Mouse (Mus musculus) heart, postnatal 36 days (tissue): ENCODE data around the gene Pla2g10. TPM values are rescaled to one million over a fixed set of nuclear protein-coding genes. Genes with fewer than 3 reads are reported as not detected.
"Not testable (repeated sequence)": the region's sequence is repeated elsewhere in the genome, so short reads cannot be mapped to it uniquely, and the experiment has no call there.

Source experiments
- DNase-seq, 2 experiments: peaks; one replicate each; pipeline ENCODE4 v3.0.0; 2021 to 2022
- intact Hi-C: fragments of 180-260 bp; cut with DNase I; formaldehyde crosslinking; loops from one replicate; pipeline ENCODE4 v1.15.1; 2025
- total RNA-seq, 2 experiments: library from RNA; stranded (reverse); gene quantifications; 2 replicates each; pipeline ENCODE4 v1.2.3; 2021

Gene Pla2g10
- total RNA-seq, result not detected

GRCm38 (mm10) chr16:13730285-13731255 is at the start of gene Pla2g10:
TSS of gene Pla2g10 (minus strand) at chr16:13730983.
- DNase-seq, result no peak
- intact Hi-C loops, result loop anchor here (5.0 to 10.0 kb wide), 2 partner anchors 283 to 616 kb away; no protein-coding TSS in a partner anchor

- intact Hi-C loops, DNase-seq: not testable (repeated sequence)
Observed at GRCm38 (mm10) chr16:13774651-13775050, 43.9 kb upstream of the Pla2g10 start.

GRCm38 (mm10) chr16:13774011-13774410 is 43.2 kb upstream of the Pla2g10 start:
- intact Hi-C loops, DNase-seq: not testable (repeated sequence)

GRCm38 (mm10) chr16:13772051-13772450 is 41.3 kb upstream of the Pla2g10 start:
- DNase-seq, intact Hi-C loops: not testable (repeated sequence)

- DNase-seq, intact Hi-C loops: not testable (repeated sequence)
Observed at GRCm38 (mm10) chr16:13771603-13772002, 40.8 kb upstream of the Pla2g10 start.

- DNase-seq, result no peak
Observed at GRCm38 (mm10) chr16:13766367-13766766, 35.6 kb upstream of the Pla2g10 start.

GRCm38 (mm10) chr16:13764519-13764918 is 33.7 kb upstream of the Pla2g10 start:
- no peak for DNase-seq
- intact Hi-C loops, result no loop called here

More at GRCm38 (mm10) chr16:13766367-13766766, 35.6 kb upstream of the Pla2g10 start:
- intact Hi-C loops, result no loop called here

GRCm38 (mm10) chr16:13762807-13763206 is 32.0 kb upstream of the Pla2g10 start:
- not testable (repeated sequence) for DNase-seq

GRCm38 (mm10) chr16:13757823-13758222 is 27.0 kb upstream of the Pla2g10 start:
- intact Hi-C loops, result no loop called here
- DNase-seq, result no peak

More at GRCm38 (mm10) chr16:13762807-13763206, 32.0 kb upstream of the Pla2g10 start:
- intact Hi-C loops, result not testable (repeated sequence)

GRCm38 (mm10) chr16:13754400-13755190 is 23.8 kb upstream of the Pla2g10 start:
- DNase-seq, result peak; percentile 92 to 96
- intact Hi-C loops, result loop anchor here (2.0 to 5.0 kb wide), 2 partner anchors 26 to 87 kb away; partner anchors contain the start of genes Parn and Rrn3

GRCm38 (mm10) chr16:13753986-13754385 is 23.2 kb upstream of the Pla2g10 start:
- no peak for DNase-seq
- intact Hi-C loops, result loop anchor here (2.0 to 5.0 kb wide), 2 partner anchors 27 to 87 kb away; partner anchors contain the start of genes Parn and Rrn3

- DNase-seq, result no peak
- intact Hi-C loops, result loop anchor here (5.0 kb wide), 1 partner anchor 83 kb away; the partner anchor contains the start of gene Parn
Observed at GRCm38 (mm10) chr16:13750626-13751025, 19.8 kb upstream of the Pla2g10 start.

- intact Hi-C loops, result loop anchor here (5.0 kb wide), 1 partner anchor 83 kb away; the partner anchor contains the start of gene Parn
- no peak for DNase-seq
Observed at GRCm38 (mm10) chr16:13749981-13750380, 19.2 kb upstream of the Pla2g10 start.

GRCm38 (mm10) chr16:13749306-13749705 is 18.5 kb upstream of the Pla2g10 start:
- no peak for DNase-seq

GRCm38 (mm10) chr16:13748813-13749212 is 18.0 kb upstream of the Pla2g10 start:
- DNase-seq, intact Hi-C loops: not testable (repeated sequence)

More at GRCm38 (mm10) chr16:13749306-13749705, 18.5 kb upstream of the Pla2g10 start:
- intact Hi-C loops, result no loop called here

GRCm38 (mm10) chr16:13748124-13748523 is 17.3 kb upstream of the Pla2g10 start:
- DNase-seq, result no peak
- intact Hi-C loops, result no loop called here

- intact Hi-C loops, result no loop called here
Observed at GRCm38 (mm10) chr16:13747708-13748107, 16.9 kb upstream of the Pla2g10 start.

GRCm38 (mm10) chr16:13740844-13741243 is 10.1 kb upstream of the Pla2g10 start:
- intact Hi-C loops, result no loop called here
- DNase-seq, result no peak

More at GRCm38 (mm10) chr16:13747708-13748107, 16.9 kb upstream of the Pla2g10 start:
- DNase-seq, result no peak

GRCm38 (mm10) chr16:13739044-13739443 is 8.3 kb upstream of the Pla2g10 start:
- intact Hi-C loops, result loop anchor here (10.0 kb wide), 1 partner anchor 624 kb away; no protein-coding TSS in a partner anchor
- DNase-seq, result not testable (repeated sequence)

GRCm38 (mm10) chr16:13735977-13736376 is 5.2 kb upstream of the Pla2g10 start:
- intact Hi-C loops, result loop anchor here (10.0 kb wide), 1 partner anchor 621 kb away; no protein-coding TSS in a partner anchor
- DNase-seq, result no peak
